Mouse (Mus musculus): ENCODE measurements around the gene Fbxl22. TPM values are rescaled to one million over a fixed set of nuclear protein-coding genes. Genes with fewer than 3 reads are reported as not detected.

Gene Fbxl22
- polyA plus RNA-seq, 1 experiment from 2014 or later = 61.8 TPM

GRCm38 (mm10) chr9:66512351-66512671, 2.1 kb downstream of the Fbxl22 start:
- H3K36me3 ChIP-seq (ENCODE audit: control insufficient read depth, insufficient read depth, low read length) = peaks cover 13% of the 10 kb centered on the region
- no peaks in the 10 kb centered on the region for H3K27me3 ChIP-seq (ENCODE audit: control insufficient read depth, insufficient read depth, low read length)
- H3K9ac ChIP-seq (ENCODE audit: low read depth, low read length) = peak overlapping the region; percentile 71
- peak; percentile 75 for ATAC-seq (replicated peaks; ENCODE audit: insufficient number of reproducible peaks, low FRiP score, low TSS enrichment)
- H3K4me2 ChIP-seq = peak overlapping the region; percentile 69
- peak overlapping the region; percentile 85 for H3K27ac ChIP-seq (ENCODE audit: low read depth, low read length)
- peak overlapping the region; percentile 43 for H3K4me3 ChIP-seq (ENCODE audit: low read depth, low read length)
- H3K4me1 ChIP-seq (ENCODE audit: control insufficient read depth, insufficient read depth, low read length) = peaks cover 9% of the 10 kb centered on the region
- WGBS (ENCODE audit: insufficient replicate concordance) = 1% methylated on average over 8 of the region's 8 CpGs
- H3K9me3 ChIP-seq (replicated peaks; ENCODE audit: control insufficient read depth, low read length) = no peaks in the 10 kb centered on the region

GRCm38 (mm10) chr9:66511580-66512350, 2.6 kb downstream of the Fbxl22 start:
- H3K4me2 ChIP-seq = peak overlapping the region; percentile 69
- H3K27ac ChIP-seq (ENCODE audit: low read depth, low read length) = peak overlapping the region; percentile 85
- peaks cover 8% of the 10 kb centered on the region for H3K36me3 ChIP-seq (ENCODE audit: control insufficient read depth, insufficient read depth, low read length)
- 1% methylated on average over 78 of the region's 78 CpGs for WGBS (ENCODE audit: insufficient replicate concordance)
- ATAC-seq (replicated peaks; ENCODE audit: insufficient number of reproducible peaks, low FRiP score, low TSS enrichment) = peak; percentile 72
- peak overlapping the region; percentile 71 for H3K9ac ChIP-seq (ENCODE audit: low read depth, low read length)
- H3K9me3 ChIP-seq (replicated peaks; ENCODE audit: control insufficient read depth, low read length) = no peaks in the 10 kb centered on the region
- no peaks in the 10 kb centered on the region for H3K27me3 ChIP-seq (ENCODE audit: control insufficient read depth, insufficient read depth, low read length)
- H3K4me3 ChIP-seq (ENCODE audit: low read depth, low read length) = peak overlapping the region; percentile 43
- peaks cover 9% of the 10 kb centered on the region for H3K4me1 ChIP-seq (ENCODE audit: control insufficient read depth, insufficient read depth, low read length)

DNA sequence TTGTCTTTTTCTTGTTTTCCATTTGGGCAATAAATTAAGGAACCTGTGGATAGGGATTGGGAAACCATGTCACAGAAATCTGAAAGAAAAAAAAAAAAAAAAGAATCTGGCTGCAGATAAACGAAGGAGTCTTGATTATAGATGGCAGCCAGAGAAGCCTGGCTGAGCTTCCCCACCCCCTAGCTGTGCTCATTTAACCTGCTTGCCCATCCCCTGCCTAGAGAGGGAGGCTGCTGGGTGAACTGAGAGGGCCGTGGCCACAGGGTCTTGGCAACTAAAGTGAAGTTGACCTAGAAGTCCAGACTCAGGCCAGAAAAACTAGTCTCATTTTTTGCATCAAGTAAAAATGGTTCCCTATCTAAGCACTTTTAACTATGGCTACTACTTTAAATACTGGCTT, 3.4 kb downstream of the Fbxl22 start:
- 12% methylated on average over 2 of the region's 2 CpGs for WGBS (ENCODE audit: insufficient replicate concordance)
- H3K36me3 ChIP-seq (ENCODE audit: control insufficient read depth, insufficient read depth, low read length) = peaks cover under 1% of the 10 kb centered on the region; the same call in 1 of the 2 replicates
- no peak for ATAC-seq (replicated peaks; ENCODE audit: insufficient number of reproducible peaks, low FRiP score, low TSS enrichment)

DNA sequence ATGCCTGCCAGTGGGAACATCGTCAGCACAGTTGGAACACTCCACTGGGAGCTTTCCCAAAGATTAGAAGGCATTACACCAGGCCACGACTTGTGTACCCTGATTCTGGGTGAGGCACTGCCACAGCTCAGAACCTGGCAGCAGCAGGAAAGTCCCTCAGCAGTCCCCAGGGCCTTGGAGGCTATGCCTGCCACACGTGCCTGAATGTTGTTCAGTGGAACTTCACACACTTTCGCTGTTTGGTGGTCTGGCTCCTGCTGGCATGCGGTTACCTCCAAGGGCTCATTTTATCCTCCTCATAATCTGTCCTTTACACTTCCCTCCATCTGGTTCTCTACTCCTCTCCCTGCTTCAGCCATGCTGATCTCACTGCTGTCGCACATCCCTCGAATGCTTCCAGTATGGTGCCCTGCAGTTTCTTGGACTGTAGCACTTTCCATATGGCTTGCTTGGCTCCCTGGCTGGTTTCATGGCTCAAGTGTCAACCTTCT, 4.0 kb downstream of the Fbxl22 start:
- peak overlapping the region; percentile 85 for H3K27ac ChIP-seq (ENCODE audit: low read depth, low read length)
- no peaks in the 10 kb centered on the region for H3K27me3 ChIP-seq (ENCODE audit: control insufficient read depth, insufficient read depth, low read length)
- 70% methylated on average over 7 of the region's 7 CpGs for WGBS (ENCODE audit: insufficient replicate concordance)
- H3K4me2 ChIP-seq = peak overlapping the region; percentile 69
- H3K36me3 ChIP-seq (ENCODE audit: control insufficient read depth, insufficient read depth, low read length) = no peaks in the 10 kb centered on the region; the same call in 1 of the 2 replicates
- H3K4me3 ChIP-seq (ENCODE audit: low read depth, low read length) = no peak overlapping the region
- no peak overlapping the region for H3K9ac ChIP-seq (ENCODE audit: low read depth, low read length)
- no peak for ATAC-seq (replicated peaks; ENCODE audit: insufficient number of reproducible peaks, low FRiP score, low TSS enrichment)
- peaks cover 11% of the 10 kb centered on the region for H3K4me1 ChIP-seq (ENCODE audit: control insufficient read depth, insufficient read depth, low read length)
- H3K9me3 ChIP-seq (replicated peaks; ENCODE audit: control insufficient read depth, low read length) = no peaks in the 10 kb centered on the region

More for the DNA sequence above, 3.4 kb downstream of the Fbxl22 start:
- peak overlapping the region; percentile 43 for H3K4me3 ChIP-seq (ENCODE audit: low read depth, low read length)
- no peaks in the 10 kb centered on the region for H3K27me3 ChIP-seq (ENCODE audit: control insufficient read depth, insufficient read depth, low read length)
- peak overlapping the region; percentile 85 for H3K27ac ChIP-seq (ENCODE audit: low read depth, low read length)
- H3K4me1 ChIP-seq (ENCODE audit: control insufficient read depth, insufficient read depth, low read length) = peaks cover 9% of the 10 kb centered on the region
- no peaks in the 10 kb centered on the region for H3K9me3 ChIP-seq (replicated peaks; ENCODE audit: control insufficient read depth, low read length)
- H3K4me2 ChIP-seq = peak overlapping the region; percentile 69
- H3K9ac ChIP-seq (ENCODE audit: low read depth, low read length) = peak overlapping the region; percentile 71

DNA sequence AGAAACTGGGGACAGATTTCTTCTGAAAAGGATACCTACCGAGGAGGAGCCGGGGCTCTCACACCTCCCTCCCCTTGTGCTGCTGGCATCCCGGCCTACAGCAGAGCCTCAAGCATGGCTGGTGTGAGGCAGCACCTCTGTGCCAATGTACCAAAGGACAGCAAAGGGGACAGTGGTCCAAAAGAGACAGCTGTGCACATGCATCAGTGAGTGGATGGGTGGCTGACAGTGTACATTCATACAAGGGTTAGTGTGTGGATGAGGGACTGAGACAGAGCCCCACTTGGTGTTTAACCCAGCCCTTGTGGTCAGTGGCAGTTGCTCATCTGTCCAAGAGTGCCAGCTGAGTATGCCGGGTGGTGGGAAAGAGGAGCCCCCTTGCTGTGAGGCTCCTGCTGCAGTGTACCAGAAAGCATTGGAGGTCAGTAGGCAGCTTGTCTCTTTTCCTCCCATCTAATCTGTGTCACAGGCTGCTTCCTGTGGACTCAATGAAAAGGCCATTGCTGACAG, 5.4 kb downstream of the Fbxl22 start:
- Histone ChIP-seq H3K36me3 (ENCODE audit: control insufficient read depth, insufficient read depth, low read length) (peaks cover 7% of the 10 kb centered on the region), H3K9ac (ENCODE audit: low read depth, low read length) (0 out of 2 replicates have a peak overlapping the region, but pooled peaks have one; percentile 36), H3K4me1 (ENCODE audit: control insufficient read depth, insufficient read depth, low read length) (peaks cover 16% of the 10 kb centered on the region), H3K4me3 (ENCODE audit: low read depth, low read length) (no peak overlapping the region), H3K4me2 (no peak overlapping the region), H3K27me3 (ENCODE audit: control insufficient read depth, insufficient read depth, low read length) (no peaks in the 10 kb centered on the region), H3K27ac (ENCODE audit: low read depth, low read length) (0 out of 2 replicates have a peak overlapping the region, but pooled peaks have one; percentile 4), H3K9me3 (replicated peaks; ENCODE audit: control insufficient read depth, low read length) (no peaks in the 10 kb centered on the region)
- no peak for ATAC-seq (replicated peaks; ENCODE audit: insufficient number of reproducible peaks, low FRiP score, low TSS enrichment)
- WGBS (ENCODE audit: insufficient replicate concordance) = 62% methylated on average over 4 of the region's 4 CpGs

- Histone ChIP-seq H3K9ac (ENCODE audit: low read depth, low read length) (no peak overlapping the region), H3K36me3 (ENCODE audit: control insufficient read depth, insufficient read depth, low read length) (peaks cover 7% of the 10 kb centered on the region)
Measured at GRCm38 (mm10) chr9:66507684-66508083, 6.7 kb downstream of the Fbxl22 start.

DNA sequence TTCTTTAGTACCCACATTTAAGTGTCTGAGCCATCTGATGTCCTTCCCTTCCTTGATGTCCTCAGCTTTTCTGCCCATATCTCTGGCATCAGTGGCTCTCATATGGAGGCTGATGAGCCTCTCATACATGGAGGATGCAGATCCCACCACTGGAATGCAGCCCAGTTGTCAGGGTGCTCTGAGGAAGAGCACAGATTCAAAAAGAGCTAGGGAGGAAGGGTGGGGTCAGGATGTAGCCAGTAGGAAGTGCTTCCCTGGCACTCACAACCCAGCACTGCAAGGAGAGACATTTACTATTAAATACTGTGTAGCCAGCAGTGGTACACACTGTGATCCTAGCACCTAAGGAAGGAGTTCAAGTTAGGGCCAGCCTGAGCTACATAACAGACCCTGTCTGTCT, 8.0 kb downstream of the Fbxl22 start:
- Histone ChIP-seq H3K4me3 (ENCODE audit: low read depth, low read length) (no peak overlapping the region), H3K9ac (ENCODE audit: low read depth, low read length) (no peak overlapping the region), H3K4me2 (no peak overlapping the region), H3K36me3 (ENCODE audit: control insufficient read depth, insufficient read depth, low read length) (peaks cover 9% of the 10 kb centered on the region), H3K27me3 (ENCODE audit: control insufficient read depth, insufficient read depth, low read length) (no peaks in the 10 kb centered on the region), H3K9me3 (replicated peaks; ENCODE audit: control insufficient read depth, low read length) (no peaks in the 10 kb centered on the region), H3K4me1 (ENCODE audit: control insufficient read depth, insufficient read depth, low read length) (peaks cover 13% of the 10 kb centered on the region), H3K27ac (ENCODE audit: low read depth, low read length) (no peak overlapping the region)
- ATAC-seq (replicated peaks; ENCODE audit: insufficient number of reproducible peaks, low FRiP score, low TSS enrichment) = no peak

More at GRCm38 (mm10) chr9:66507684-66508083, 6.7 kb downstream of the Fbxl22 start:
- Histone ChIP-seq H3K9me3 (replicated peaks; ENCODE audit: control insufficient read depth, low read length) (no peaks in the 10 kb centered on the region), H3K27me3 (ENCODE audit: control insufficient read depth, insufficient read depth, low read length) (no peaks in the 10 kb centered on the region), H3K4me3 (ENCODE audit: low read depth, low read length) (no peak overlapping the region), H3K4me2 (no peak overlapping the region), H3K4me1 (ENCODE audit: control insufficient read depth, insufficient read depth, low read length) (peaks cover 15% of the 10 kb centered on the region), H3K27ac (ENCODE audit: low read depth, low read length) (no peak overlapping the region)
- ATAC-seq (replicated peaks; ENCODE audit: insufficient number of reproducible peaks, low FRiP score, low TSS enrichment) = no peak
- WGBS (ENCODE audit: insufficient replicate concordance) = 83% methylated on average over 3 of the region's 3 CpGs

DNA sequence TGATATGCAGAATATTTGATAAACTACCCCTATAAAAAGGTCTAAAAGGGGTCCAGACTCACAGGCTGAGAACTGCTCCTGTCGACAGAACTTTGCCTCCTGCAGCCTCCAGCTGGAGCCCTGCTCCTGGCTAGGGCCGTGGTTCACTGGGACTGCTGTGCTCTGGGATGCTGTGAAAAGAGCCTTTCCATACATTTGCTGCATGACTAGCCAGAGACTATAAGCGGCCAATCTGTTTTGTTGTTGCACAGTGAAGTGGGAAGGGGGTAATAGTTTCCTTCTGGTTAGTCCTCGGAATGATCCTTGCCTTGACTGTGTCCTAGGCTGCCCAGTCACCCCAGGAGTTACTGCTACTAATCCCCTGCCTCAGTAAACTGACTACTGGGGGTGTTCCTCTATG, 8.4 kb downstream of the Fbxl22 start:
- Histone ChIP-seq H3K4me1 (ENCODE audit: control insufficient read depth, insufficient read depth, low read length) (peaks cover 12% of the 10 kb centered on the region), H3K4me2 (no peak overlapping the region), H3K9ac (ENCODE audit: low read depth, low read length) (no peak overlapping the region), H3K9me3 (replicated peaks; ENCODE audit: control insufficient read depth, low read length) (no peaks in the 10 kb centered on the region), H3K27me3 (ENCODE audit: control insufficient read depth, insufficient read depth, low read length) (no peaks in the 10 kb centered on the region), H3K36me3 (ENCODE audit: control insufficient read depth, insufficient read depth, low read length) (peaks cover 12% of the 10 kb centered on the region), H3K27ac (ENCODE audit: low read depth, low read length) (no peak overlapping the region), H3K4me3 (ENCODE audit: low read depth, low read length) (no peak overlapping the region)
- ATAC-seq (replicated peaks; ENCODE audit: insufficient number of reproducible peaks, low FRiP score, low TSS enrichment) = no peak
- WGBS (ENCODE audit: insufficient replicate concordance) = 80% methylated on average over 4 of the region's 4 CpGs

Data from heart, embryonic 11.5 days (tissue).